Mouse (Mus musculus): Measurements from ENCODE around the gene Fam184b.

Fam184b gene

GRCm38 (mm10) chr5:45515151-45515743, 124.2 kb downstream of the Fam184b start:
- no peak for DNase-seq (ENCODE audit: extremely low read depth, low read depth, low spot score)

GRCm38 (mm10) chr5:45514599-45514998, 124.8 kb downstream of the Fam184b start:
- DNase-seq (ENCODE audit: extremely low read depth, low read depth, low spot score), result no peak

- DNase-seq (ENCODE audit: extremely low read depth, low read depth, low spot score), result no peak
These were observed 125.9 kb downstream of the Fam184b start for GRCm38 (mm10) chr5:45513511-45513910.

- DNase-seq (ENCODE audit: extremely low read depth, low read depth, low spot score), result no peak
These were observed 126.5 kb downstream of the Fam184b start for GRCm38 (mm10) chr5:45512908-45513307.

- no peak for DNase-seq (ENCODE audit: extremely low read depth, low read depth, low spot score)
These were observed 129.3 kb downstream of the Fam184b start for GRCm38 (mm10) chr5:45510071-45510470.

- no peak for DNase-seq (ENCODE audit: extremely low read depth, low read depth, low spot score)
These were observed 141.8 kb downstream of the Fam184b start for GRCm38 (mm10) chr5:45497564-45497963.

GRCm38 (mm10) chr5:45496930-45497550, 142.4 kb downstream of the Fam184b start:
- DNase-seq (ENCODE audit: extremely low read depth, low read depth, low spot score), result no peak

- DNase-seq (ENCODE audit: extremely low read depth, low read depth, low spot score), result no peak
These were observed 142.9 kb downstream of the Fam184b start for GRCm38 (mm10) chr5:45496479-45496878.

GRCm38 (mm10) chr5:45496042-45496441, 143.4 kb downstream of the Fam184b start:
- no peak for DNase-seq (ENCODE audit: extremely low read depth, low read depth, low spot score)

GRCm38 (mm10) chr5:45495429-45495975, 143.9 kb downstream of the Fam184b start:
- DNase-seq (ENCODE audit: extremely low read depth, low read depth, low spot score), result peak; percentile 74

GRCm38 (mm10) chr5:45494093-45494755, 145.2 kb downstream of the Fam184b start:
- DNase-seq (ENCODE audit: extremely low read depth, low read depth, low spot score), result no peak

GRCm38 (mm10) chr5:45493191-45494092, 146.0 kb downstream of the Fam184b start, which contains the start of gene Lap3:
Lap3 (plus strand) TSS chr5:45493374.
- no peak for DNase-seq (ENCODE audit: extremely low read depth, low read depth, low spot score)

GRCm38 (mm10) chr5:45491776-45492175, 147.6 kb downstream of the Fam184b start:
- DNase-seq (ENCODE audit: extremely low read depth, low read depth, low spot score), result no peak

- peak; percentile 95 for DNase-seq (ENCODE audit: extremely low read depth, low read depth, low spot score)
These were observed 155.8 kb downstream of the Fam184b start for GRCm38 (mm10) chr5:45483654-45484053.

GRCm38 (mm10) chr5:45482607-45483006, 156.8 kb downstream of the Fam184b start:
- DNase-seq (ENCODE audit: extremely low read depth, low read depth, low spot score), result no peak

- no peak for DNase-seq (ENCODE audit: extremely low read depth, low read depth, low spot score)
These were observed 158.3 kb downstream of the Fam184b start for GRCm38 (mm10) chr5:45481125-45481524.

- DNase-seq (ENCODE audit: extremely low read depth, low read depth, low spot score), result no peak
These were observed 159.3 kb downstream of the Fam184b start for GRCm38 (mm10) chr5:45480066-45480465.
